Comparison of ENCODE assay signal across 14 mouse cellular contexts in the genomic region with DNA sequence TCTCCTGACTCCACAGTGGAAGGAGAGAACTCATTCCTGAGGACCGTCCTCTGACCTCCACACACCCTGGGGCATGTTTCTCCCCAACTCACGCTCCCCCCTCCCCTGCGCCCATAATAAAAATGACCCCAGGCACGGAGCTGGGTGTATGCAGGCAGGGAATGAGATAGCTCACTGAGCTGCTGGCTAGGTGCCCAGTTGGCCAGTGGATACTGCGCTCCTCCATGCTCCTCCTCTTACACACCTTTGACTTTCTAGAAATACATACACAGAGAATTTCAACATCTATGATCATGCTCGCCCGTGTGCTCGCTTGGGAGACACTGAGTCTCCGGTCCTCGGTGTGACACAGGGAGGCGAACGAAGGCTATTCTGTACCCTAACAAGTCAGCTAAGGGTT.
A peak's percentile ranks its signal among the peaks of the same experiment; 100 is the strongest.
DNase-seq lines count a peak whose midpoint lies in the region; ATAC-seq and TF ChIP-seq lines count a peak whose summit lies in the region.
"Had no signal": no experiment of that assay in that cellular context is flagged by ENCODE, and none has a peak within 500 bp of the region (broad histone marks: within the 10 kb centered on the region; RNA-seq: fewer than 3 reads in every experiment).

No protein-coding gene starts in this region.

- no peak overlapping the region for H3K4me2 ChIP-seq in heart, embryonic 12.5 days
- H3K4me2 ChIP-seq in lung, embryonic 14.5 days: no peak overlapping the region
- H3K4me2 ChIP-seq in hindbrain, embryonic 16.5 days (ENCODE audit: low read length): no peak overlapping the region
- H3K4me2 ChIP-seq: forebrain, embryonic 12.5 days; hindbrain, embryonic 12.5 days; limb, embryonic 13.5 days; lung, embryonic 15.5 days; neural tube, embryonic 13.5 days had no signal

- H3K9me3 ChIP-seq in heart, embryonic 12.5 days (replicated peaks): no peaks in the 10 kb centered on the region
- H3K9me3 ChIP-seq in lung, embryonic 14.5 days (ENCODE audit: low read depth, low read length): no peaks in the 10 kb centered on the region
- no peaks in the 10 kb centered on the region for H3K9me3 ChIP-seq in hindbrain, embryonic 16.5 days (ENCODE audit: control insufficient read depth, low read length)
- H3K9me3 ChIP-seq: forebrain, embryonic 12.5 days; hindbrain, embryonic 12.5 days; limb, embryonic 13.5 days; lung, embryonic 15.5 days; neural tube, embryonic 13.5 days had no signal

- no peak for TF ChIP-seq CTCF in lung, embryonic 14.5 days (IDR thresholded peaks at IDR 0.05; ENCODE audit: low read depth)

- no peak overlapping the region for H3K4me3 ChIP-seq in heart, embryonic 12.5 days
- no peak overlapping the region for H3K4me3 ChIP-seq in lung, embryonic 14.5 days (ENCODE audit: low read depth, low read length)
- no peak overlapping the region for H3K4me3 ChIP-seq in hindbrain, embryonic 16.5 days (ENCODE audit: low read length)
- H3K4me3 ChIP-seq: forebrain, embryonic 12.5 days; hindbrain, embryonic 12.5 days; left cerebral cortex, adult 2 months; limb, embryonic 13.5 days; lung, embryonic 15.5 days; neural tube, embryonic 13.5 days had no signal

- H3K36me3 ChIP-seq in heart, embryonic 12.5 days: no peaks in the 10 kb centered on the region
- H3K36me3 ChIP-seq in lung, embryonic 14.5 days (ENCODE audit: insufficient read depth): no peaks in the 10 kb centered on the region
- no peaks in the 10 kb centered on the region for H3K36me3 ChIP-seq in hindbrain, embryonic 16.5 days (ENCODE audit: control insufficient read depth, insufficient read depth, low read length)
- H3K36me3 ChIP-seq: forebrain, embryonic 12.5 days; hindbrain, embryonic 12.5 days; limb, embryonic 13.5 days; lung, embryonic 15.5 days; neural tube, embryonic 13.5 days had no signal

- ATAC-seq in heart, embryonic 12.5 days (ENCODE audit: insufficient number of reproducible peaks, low FRiP score): no peak
- no peak for ATAC-seq in lung, embryonic 14.5 days (ENCODE audit: insufficient read depth)
- no peak for ATAC-seq in hindbrain, embryonic 16.5 days

- 0 out of 2 replicates have a peak overlapping the region, but pooled peaks have one; percentile 17 for H3K27ac ChIP-seq in heart, embryonic 12.5 days (ENCODE audit: poor library complexity, severe bottlenecking)
- no peak overlapping the region for H3K27ac ChIP-seq in lung, embryonic 14.5 days (ENCODE audit: low read depth)
- no peak overlapping the region for H3K27ac ChIP-seq in hindbrain, embryonic 16.5 days (ENCODE audit: low read depth, low read length)
- H3K27ac ChIP-seq: forebrain, embryonic 12.5 days; hindbrain, embryonic 12.5 days; left cerebral cortex, adult 2 months; limb, embryonic 13.5 days; lung, embryonic 15.5 days; neural tube, embryonic 13.5 days had no signal

- H3K4me1 ChIP-seq in heart, embryonic 12.5 days (replicated peaks): peaks cover 80% of the 10 kb centered on the region
- H3K4me1 ChIP-seq in lung, embryonic 14.5 days (ENCODE audit: insufficient read depth): 0 out of 2 replicates have a peak, but pooled peaks cover 11% of the 10 kb centered on the region
- H3K4me1 ChIP-seq in hindbrain, embryonic 16.5 days (ENCODE audit: control insufficient read depth, insufficient read depth, low read depth, low read length): no peaks in the 10 kb centered on the region; the same call in 1 of the 2 replicates

- WGBS in heart, embryonic 12.5 days: 68% methylated on average over 12 of the region's 12 CpGs
- 69% methylated on average over 12 of the region's 12 CpGs for WGBS in lung, embryonic 14.5 days
- WGBS in hindbrain, embryonic 16.5 days: 51% methylated on average over 12 of the region's 12 CpGs

- 0 out of 2 replicates have a peak, but pooled peaks cover 3% of the 10 kb centered on the region for H3K27me3 ChIP-seq in heart, embryonic 12.5 days (replicated peaks)
- H3K27me3 ChIP-seq in lung, embryonic 14.5 days (ENCODE audit: insufficient read depth, low read length): no peaks in the 10 kb centered on the region
- no peaks in the 10 kb centered on the region for H3K27me3 ChIP-seq in hindbrain, embryonic 16.5 days (replicated peaks; ENCODE audit: control insufficient read depth, insufficient read depth, low read length)
- H3K27me3 ChIP-seq: forebrain, embryonic 12.5 days; hindbrain, embryonic 12.5 days; limb, embryonic 13.5 days; lung, embryonic 15.5 days; neural tube, embryonic 13.5 days had no signal

- no peak for DNase-seq in heart, adult 8-10 months (ENCODE audit: low spot score)
- DNase-seq in lung, embryonic 14.5 days: peak; percentile 34
- DNase-seq in lung, postnatal 14 days: no peak
- peak; percentile 70 for DNase-seq in heart, postnatal 4 days
- peak; percentile 72 for DNase-seq in kidney, postnatal 14 days
- DNase-seq: cerebellum, adult 11-12 months had no signal

- no peak overlapping the region for H3K9ac ChIP-seq in heart, embryonic 12.5 days
- no peak overlapping the region for H3K9ac ChIP-seq in lung, embryonic 14.5 days
- H3K9ac ChIP-seq in hindbrain, embryonic 16.5 days (ENCODE audit: low read depth, low read length): no peak overlapping the region
- H3K9ac ChIP-seq: forebrain, embryonic 12.5 days; hindbrain, embryonic 12.5 days; limb, embryonic 13.5 days; lung, embryonic 15.5 days; neural tube, embryonic 13.5 days had no signal

Comparison
In these comparisons a context has a peak if more than half of its experiments do, and no peak if none do; other contexts are left out.
1. DNase-seq: peak in lung, embryonic 14.5 days (single experiment), heart, postnatal 4 days (single experiment) and kidney, postnatal 14 days (single experiment); none in heart, adult 8-10 months (single experiment) and lung, postnatal 14 days (single experiment).